Mouse (Mus musculus) forebrain, postnatal 0 days (tissue): ENCODE results near the gene Soga1. TPM values are rescaled to one million over a fixed set of nuclear protein-coding genes. Genes with fewer than 3 reads are reported as not detected.

Experiments
- ATAC-seq: fragments of 200-750 bp; cut with Nextera tagmentation; 2 replicates; pipeline ENCODE4 v1.8.0; 2017; ENCODE audit warnings: mild to moderate bottlenecking, moderate library complexity
- DNase-seq: peaks from one replicate; pipeline ENCODE4 v3.0.0-alpha.2; 2015
- H3K27ac ChIP-seq: fragments of 300-500 bp; sonication (generic); 2 replicates; pipeline ENCODE4 v1.5.1; 2014; ENCODE audit warnings: low read depth, mild to moderate bottlenecking, antibody characterized with exemption, low read length, moderate library complexity, mixed read lengths
- H3K27me3 ChIP-seq: fragments of 300-500 bp; sonication (generic); 2 replicates; pipeline ENCODE4 v1.6.1; 2014; ENCODE audit warnings: mild to moderate bottlenecking, low read length, mixed read lengths; ENCODE audit not compliant: insufficient read depth
- H3K36me3 ChIP-seq: fragments of 300-500 bp; sonication (generic); 2 replicates; pipeline ENCODE4 v1.6.1; 2014; ENCODE audit warnings: mild to moderate bottlenecking, moderate library complexity; ENCODE audit not compliant: insufficient read depth
- H3K4me1 ChIP-seq: fragments of 300-500 bp; sonication (generic); 2 replicates; pipeline ENCODE4 v1.6.1; 2014; ENCODE audit warnings: antibody characterized with exemption; ENCODE audit not compliant: insufficient read depth
- H3K4me2 ChIP-seq: fragments of 300-500 bp; sonication (generic); 2 replicates; pipeline ENCODE4 v1.6.1; 2014; ENCODE audit warnings: low read depth, mild to moderate bottlenecking, moderate library complexity
- H3K4me3 ChIP-seq: fragments of 300-500 bp; sonication (generic); 2 replicates; pipeline ENCODE4 v1.5.1; 2014; ENCODE audit warnings: low read depth, low read length, mixed read lengths
- H3K9ac ChIP-seq: fragments of 300-500 bp; sonication (generic); 2 replicates; pipeline ENCODE4 v1.6.1; 2014; ENCODE audit warnings: mild to moderate bottlenecking
- H3K9me3 ChIP-seq: fragments of 300-500 bp; sonication (generic); 2 replicates; pipeline ENCODE4 v1.6.1; 2016; ENCODE audit warnings: low read length
- CTCF ChIP-seq: sonication (generic); IDR thresholded peaks from 2 replicates; pipeline ENCODE4 v1.5.1; 2016; ENCODE audit warnings: antibody characterized with exemption, control low read depth, low read depth
- whole genome bisulfite sequencing: fragments of 180-500 bp; shearing (Covaris S2); extraction: QIAGEN DNeasy Blood & Tissue Kit; methylation state at CpG from one replicate; pipeline ENCODE4 v1.1.7; 2014; 5-methylcytosine and 5-hydroxymethylcytosine counted together
- polyA plus RNA-seq: library from polyadenylated mRNA; unstranded; fragments of >200 nt; fragmentation: Nextera tagmentation; extraction: Ambion mirVana; gene quantifications from 2 replicates; pipeline ENCODE4 v1.2.1, GENCODE M21; 2015
- total RNA-seq: library from RNA; depleted of rRNA; stranded (reverse); fragments of >200 nt; gene quantifications from 2 replicates; pipeline ENCODE4 v1.2.3, GENCODE M21; 2014

The Soga1 gene
- total and polyA plus RNA-seq, 2 experiments from 2014 or later = 3.9 to 93.7 TPM

DNA sequence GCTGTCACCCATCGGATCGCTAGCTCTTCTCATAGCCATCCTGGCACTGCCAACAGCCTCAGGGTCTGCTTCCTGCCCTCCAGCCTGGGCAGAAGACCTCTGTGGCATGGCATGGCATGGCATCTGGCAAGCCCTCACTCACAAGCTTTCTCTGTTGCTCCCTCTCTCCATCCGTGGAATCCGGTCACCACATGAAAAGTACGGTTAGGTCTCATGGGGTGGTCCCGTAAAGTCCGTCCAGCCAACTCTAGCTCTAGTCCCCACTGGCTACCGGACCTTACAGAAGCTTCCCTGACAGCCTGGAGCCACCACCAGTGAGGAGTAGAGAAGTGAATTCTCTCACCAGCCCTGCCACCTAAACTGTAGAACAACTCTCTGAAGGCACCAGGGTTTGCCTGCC, 2.3 kb upstream of the Soga1 start:
- peaks cover 15% of the 10 kb centered on the region for H3K4me1 ChIP-seq
- H3K4me2 ChIP-seq = no peak overlapping the region
- no peak overlapping the region for H3K4me3 ChIP-seq
- no peak for ATAC-seq
- no peak overlapping the region for H3K27ac ChIP-seq
- H3K36me3 ChIP-seq = 0 out of 2 replicates have a peak, but pooled peaks cover 5% of the 10 kb centered on the region
- no peaks in the 10 kb centered on the region for H3K27me3 ChIP-seq
- H3K9me3 ChIP-seq = no peaks in the 10 kb centered on the region
- DNase-seq = no peak
- 93% methylated on average over 8 of the region's 8 CpGs for WGBS
- no peak for TF ChIP-seq CTCF
- no peak overlapping the region for H3K9ac ChIP-seq

DNA sequence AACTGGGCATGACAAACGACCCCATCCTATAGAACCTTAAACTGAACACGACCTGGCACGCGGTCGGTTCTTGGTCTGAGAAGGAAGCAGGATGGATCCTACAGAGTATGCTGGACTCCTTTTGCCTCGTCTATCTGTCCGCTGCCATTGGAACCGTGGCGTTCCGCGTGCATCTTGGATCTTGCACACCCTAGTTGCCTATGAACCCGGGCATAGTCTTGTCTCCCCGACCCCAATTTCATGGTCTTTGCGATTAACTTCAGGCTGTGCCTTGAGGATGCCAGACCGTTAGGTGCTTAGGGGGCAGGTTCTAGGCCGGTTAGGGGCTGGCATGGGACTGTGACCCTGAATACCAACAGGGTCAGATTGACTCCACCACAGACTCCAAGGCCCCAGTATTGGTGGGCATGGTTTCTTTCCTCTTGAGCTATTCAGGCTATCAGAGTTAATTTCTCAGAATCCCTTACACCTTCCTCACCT, 687 bp upstream of the Soga1 start:
- H3K4me3 ChIP-seq = peak overlapping the region; percentile 92
- 0 out of 2 replicates have a peak, but pooled peaks cover 6% of the 10 kb centered on the region for H3K36me3 ChIP-seq
- H3K9me3 ChIP-seq = no peaks in the 10 kb centered on the region
- H3K9ac ChIP-seq = peak overlapping the region; percentile 94
- H3K27ac ChIP-seq = peak overlapping the region; percentile 97
- DNase-seq (no peak), ATAC-seq (no peak)
- no peaks in the 10 kb centered on the region for H3K27me3 ChIP-seq
- no peak for TF ChIP-seq CTCF
- 10% methylated on average over 16 of the region's 16 CpGs for WGBS
- peak overlapping the region; percentile 94 for H3K4me2 ChIP-seq
- peaks cover 31% of the 10 kb centered on the region for H3K4me1 ChIP-seq

DNA sequence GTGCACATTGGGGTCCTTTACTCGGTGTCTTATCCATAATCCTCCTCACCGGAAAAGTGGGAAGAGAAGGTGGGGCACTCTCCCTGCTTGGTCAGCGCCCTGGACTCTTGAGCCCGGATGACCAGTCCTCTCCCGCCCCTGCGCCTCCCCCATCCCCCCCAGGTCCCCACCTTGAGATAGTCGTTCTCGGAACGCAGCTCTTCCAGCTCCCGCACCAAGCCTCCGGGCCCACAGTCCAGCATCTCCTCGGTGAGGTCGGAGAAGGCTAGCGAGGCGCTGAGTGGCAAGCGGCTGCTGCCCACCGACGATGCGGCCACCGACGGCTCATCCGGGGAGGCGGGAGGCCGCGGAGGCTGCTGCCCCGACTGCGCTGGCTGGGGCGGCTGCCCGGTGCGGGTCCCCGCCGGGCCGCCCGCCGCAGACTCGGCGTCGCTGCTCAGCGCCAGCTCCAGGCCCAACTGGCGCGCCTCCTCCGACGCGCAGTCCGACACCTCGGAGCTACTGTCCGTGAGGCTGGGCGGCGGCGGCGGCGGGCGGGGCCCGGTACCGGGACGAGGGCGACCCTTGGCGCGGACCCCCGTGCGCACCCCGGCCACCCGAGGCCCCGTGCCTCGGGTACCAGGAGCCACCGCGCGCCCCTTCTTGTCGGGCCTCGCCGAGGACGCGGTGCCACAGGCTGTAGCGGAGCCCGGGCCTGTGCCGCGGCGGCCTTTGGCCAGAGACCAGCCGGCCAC, 828 bp downstream of the Soga1 start:
- no peak for DNase-seq
- H3K4me3 ChIP-seq = peak overlapping the region; percentile 92
- peaks cover 10% of the 10 kb centered on the region for H3K36me3 ChIP-seq
- TF ChIP-seq CTCF = no peak
- H3K9ac ChIP-seq = peak overlapping the region; percentile 94
- peaks cover 42% of the 10 kb centered on the region for H3K4me1 ChIP-seq
- no peaks in the 10 kb centered on the region for H3K27me3 ChIP-seq
- no peaks in the 10 kb centered on the region for H3K9me3 ChIP-seq
- peak overlapping the region; percentile 97 for H3K27ac ChIP-seq
- 3% methylated on average over 57 of the region's 79 CpGs for WGBS
- peak; percentile 14; the same call in 1 of the 2 replicates for ATAC-seq
- H3K4me2 ChIP-seq = peak overlapping the region; percentile 94

DNA sequence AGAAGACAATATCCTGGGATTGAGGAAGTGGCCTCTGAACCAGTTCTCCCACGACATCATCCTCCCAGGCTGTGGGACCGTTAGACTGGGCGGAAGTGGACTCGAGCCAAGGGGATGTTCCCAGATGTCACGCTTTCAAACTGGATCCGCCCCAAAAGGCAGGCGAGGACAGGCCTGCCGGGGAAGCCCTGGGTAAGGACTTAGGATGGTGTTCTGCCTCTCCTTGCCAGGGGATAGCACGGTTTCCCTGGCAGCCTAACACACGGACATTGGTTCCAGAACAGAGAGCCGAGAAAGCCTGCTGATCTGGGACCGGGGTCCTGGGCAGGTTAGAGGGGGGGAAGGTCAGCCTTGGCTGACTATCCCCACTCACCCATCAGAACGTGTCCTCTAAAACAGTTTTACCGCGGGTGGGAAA, 1.4 kb downstream of the Soga1 start:
- 1% methylated on average over 15 of the region's 15 CpGs for WGBS
- H3K9me3 ChIP-seq = no peaks in the 10 kb centered on the region
- peak; percentile 76 for DNase-seq
- peak overlapping the region; percentile 94 for H3K4me2 ChIP-seq
- peak overlapping the region; percentile 94 for H3K9ac ChIP-seq
- ATAC-seq = peak; percentile 1; the same call in 1 of the 2 replicates
- peak overlapping the region; percentile 92 for H3K4me3 ChIP-seq
- H3K4me1 ChIP-seq = peaks cover 42% of the 10 kb centered on the region
- peaks cover 16% of the 10 kb centered on the region for H3K36me3 ChIP-seq
- TF ChIP-seq CTCF = no peak
- peak overlapping the region; percentile 97 for H3K27ac ChIP-seq
- no peaks in the 10 kb centered on the region for H3K27me3 ChIP-seq

DNA sequence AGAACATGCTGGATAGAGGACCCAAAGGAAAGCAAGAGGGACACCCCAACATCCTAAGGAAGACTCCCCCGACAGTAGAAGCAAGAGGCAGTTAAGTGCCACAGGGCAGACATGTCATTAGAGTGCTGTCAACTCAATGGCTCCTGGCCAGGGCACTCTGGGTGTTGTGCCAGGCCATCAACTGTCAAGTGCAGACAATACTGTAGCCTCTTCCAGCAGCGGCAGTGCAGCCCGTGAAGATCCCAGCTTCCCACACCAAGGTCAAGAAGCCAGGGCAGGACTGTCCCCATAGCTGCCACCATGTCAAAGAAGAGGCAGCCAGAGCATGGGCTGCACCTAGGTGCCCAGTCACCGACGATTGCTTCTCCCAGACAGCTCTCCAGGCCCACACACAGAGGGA, 1.9 kb downstream of the Soga1 start:
- ATAC-seq (no peak), DNase-seq (no peak)
- H3K27ac ChIP-seq = peak overlapping the region; percentile 97; the same call in 1 of the 2 replicates
- H3K9me3 ChIP-seq = no peaks in the 10 kb centered on the region
- peaks cover 20% of the 10 kb centered on the region for H3K36me3 ChIP-seq
- H3K27me3 ChIP-seq = no peaks in the 10 kb centered on the region
- no peak for TF ChIP-seq CTCF
- H3K9ac ChIP-seq = peak overlapping the region; percentile 94
- peaks cover 42% of the 10 kb centered on the region for H3K4me1 ChIP-seq
- peak overlapping the region; percentile 94 for H3K4me2 ChIP-seq
- WGBS = 3% methylated on average over 5 of the region's 5 CpGs
- peak overlapping the region; percentile 92 for H3K4me3 ChIP-seq

DNA sequence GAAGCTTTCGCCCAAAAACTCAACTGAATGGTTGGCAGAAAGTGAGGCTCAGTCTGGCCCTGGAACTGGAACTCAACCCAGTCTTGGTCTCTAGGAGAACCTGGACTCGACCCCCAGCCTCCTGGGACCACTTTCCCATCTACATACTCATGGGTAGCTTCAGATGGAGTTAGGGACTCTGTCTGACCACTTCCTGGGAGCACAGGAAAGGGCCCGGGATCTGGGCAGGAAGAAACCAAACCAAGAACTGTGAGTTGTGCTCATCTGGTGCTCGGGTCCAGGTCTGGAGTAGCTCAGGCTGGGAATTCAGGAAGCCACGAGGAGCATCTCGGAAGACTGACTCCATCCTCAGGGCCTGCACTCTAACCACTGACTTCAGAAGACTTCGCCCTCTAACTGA, 2.5 kb downstream of the Soga1 start:
- 79% methylated on average over 7 of the region's 7 CpGs for WGBS

DNA sequence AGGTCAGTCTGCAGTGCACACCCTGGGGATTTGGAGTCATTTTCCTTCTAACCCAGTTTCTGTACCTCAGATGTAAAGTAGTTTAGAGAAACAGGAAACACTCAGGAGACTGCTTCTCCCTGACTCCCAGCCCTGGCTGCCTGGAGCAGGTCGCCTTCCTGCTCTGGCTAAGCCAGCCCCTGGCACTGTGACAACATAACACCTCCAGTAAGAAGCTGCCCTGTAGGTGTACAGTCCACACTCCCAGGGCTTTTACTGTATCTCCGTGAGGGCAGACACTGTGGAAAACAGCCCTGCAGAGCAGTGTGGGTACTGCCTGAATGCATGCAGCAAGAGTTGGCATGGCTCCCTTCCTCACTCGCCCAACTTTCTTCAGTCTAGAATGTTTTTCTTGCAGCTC, 3.4 kb downstream of the Soga1 start:
- Histone ChIP-seq H3K4me1 (peaks cover 52% of the 10 kb centered on the region), H3K36me3 (peaks cover 20% of the 10 kb centered on the region), H3K4me2 (peak overlapping the region; percentile 94), H3K9ac (0 out of 2 replicates have a peak overlapping the region, but pooled peaks have one; percentile 2), H3K27ac (no peak overlapping the region), H3K27me3 (no peaks in the 10 kb centered on the region), H3K4me3 (peak overlapping the region; percentile 92), H3K9me3 (no peaks in the 10 kb centered on the region)
- peak; percentile 53 for DNase-seq
- no peak for ATAC-seq
- WGBS = 33% methylated on average over 3 of the region's 3 CpGs
- peak; percentile 30; the same call in 1 of the 2 replicates for TF ChIP-seq CTCF

More for the DNA sequence above, 2.5 kb downstream of the Soga1 start:
- Histone ChIP-seq H3K4me1 (peaks cover 45% of the 10 kb centered on the region), H3K9ac (peak overlapping the region; percentile 94), H3K27ac (no peak overlapping the region), H3K9me3 (no peaks in the 10 kb centered on the region), H3K27me3 (no peaks in the 10 kb centered on the region), H3K4me2 (peak overlapping the region; percentile 94), H3K36me3 (peaks cover 20% of the 10 kb centered on the region), H3K4me3 (peak overlapping the region; percentile 92)
- no peak for TF ChIP-seq CTCF
- DNase-seq = no peak
- no peak for ATAC-seq
